Mouse (Mus musculus) MEL (cell line): ENCODE data around the gene Zc3h10. TPM values are rescaled to one million over a fixed set of nuclear protein-coding genes. Genes with fewer than 3 reads are reported as not detected.

Experiments
- DNase-seq: peaks from one replicate; pipeline ENCODE4 v3.0.0; 2011; ENCODE audit warnings: low read depth, low spot score
- H3K27ac ChIP-seq: 2 replicates; pipeline ENCODE4 v1.5.1; 2012; ENCODE audit warnings: low read depth, mild to moderate bottlenecking, control low read depth, low read length, moderate library complexity; ENCODE audit not compliant: control insufficient read depth
- H3K27me3 ChIP-seq, 2 experiments: fragments of 150-350 bp in 1 of 2; sonication (generic) in 1 of 2; 2 replicates each; pipeline ENCODE4 v1.6.1; 2012; ENCODE audit warnings: low read length in 2 of 2, mild to moderate bottlenecking in 2 of 2, improper control_type of control experiment in 1 of 2, moderate library complexity in 1 of 2; ENCODE audit not compliant: insufficient read depth in 2 of 2, control insufficient read depth in 1 of 2
- H3K36me3 ChIP-seq, 2 experiments: 2 replicates each; pipeline ENCODE4 v1.6.1; 2012 to 2014; ENCODE audit warnings: low read length in 2 of 2, improper control_type of control experiment in 1 of 2, inconsistent platforms in 1 of 2, mild to moderate bottlenecking in 1 of 2; ENCODE audit not compliant: insufficient read depth in 2 of 2, control insufficient read depth in 1 of 2
- H3K4me1 ChIP-seq, 2 experiments: fragments of 150-350 bp in 1 of 2; sonication (generic) in 1 of 2; 2 replicates each; pipeline ENCODE4 v1.6.1; 2012; ENCODE audit warnings: low read length in 2 of 2, improper control_type of control experiment in 1 of 2, mild to moderate bottlenecking in 1 of 2; ENCODE audit not compliant: insufficient read depth in 2 of 2, control insufficient read depth in 1 of 2
- H3K4me3 ChIP-seq, 2 experiments: fragments of 150-350 bp in 1 of 2; sonication (generic) in 1 of 2; 2 replicates each; pipeline ENCODE4 v1.5.1; 2012; ENCODE audit warnings: low read depth in 2 of 2, low read length in 2 of 2, mild to moderate bottlenecking in 2 of 2, moderate library complexity in 2 of 2, control low read depth in 1 of 2, improper control_type of control experiment in 1 of 2; ENCODE audit not compliant: control insufficient read depth in 1 of 2, insufficient read depth in 1 of 2
- H3K79me2 ChIP-seq: 2 replicates; pipeline ENCODE4 v1.6.1; 2012; ENCODE audit warnings: mild to moderate bottlenecking, low read length, moderate library complexity; ENCODE audit not compliant: control insufficient read depth, poor library complexity, insufficient read depth
- H3K9ac ChIP-seq: 2 replicates; pipeline ENCODE4 v1.6.1; 2012; ENCODE audit warnings: low read depth, mild to moderate bottlenecking, control low read depth, low read length, moderate library complexity; ENCODE audit not compliant: control insufficient read depth, poor library complexity, severe bottlenecking
- H3K9me3 ChIP-seq: fragments of 150-350 bp; sonication (generic); replicated peaks from 2 replicates; pipeline ENCODE4 v1.6.1; 2012; ENCODE audit warnings: mild to moderate bottlenecking, low read length, improper control_type of control experiment, moderate library complexity; ENCODE audit not compliant: insufficient read depth
- GATA1 ChIP-seq: IDR thresholded peaks from 2 replicates; pipeline ENCODE4 v1.6.1; 2011; ENCODE audit warnings: low read depth, low read length, improper control_type of control experiment
- MAFK ChIP-seq: IDR thresholded peaks from 2 replicates; pipeline ENCODE4 v1.6.1; 2011; ENCODE audit warnings: low read depth, mild to moderate bottlenecking, low read length, improper control_type of control experiment, borderline replicate concordance
- MXI1 ChIP-seq: IDR thresholded peaks from 2 replicates; pipeline ENCODE4 v1.6.1; 2011; ENCODE audit warnings: mild to moderate bottlenecking, low read depth, low read length, improper control_type of control experiment
- MYB ChIP-seq: IDR thresholded peaks from 2 replicates; pipeline ENCODE4 v1.6.1; 2011; ENCODE audit warnings: mild to moderate bottlenecking, low read depth, low read length, improper control_type of control experiment
- NRF1 ChIP-seq: IDR thresholded peaks from 2 replicates; pipeline ENCODE4 v1.6.1; 2014; ENCODE audit warnings: low read depth, mild to moderate bottlenecking, inconsistent platforms, low read length, improper control_type of control experiment, moderate library complexity; ENCODE audit not compliant: poor library complexity, insufficient read depth, severe bottlenecking
- POLR2A ChIP-seq, 2 experiments: IDR thresholded peaks; 2 replicates each; pipeline ENCODE4 v1.6.1; 2011 to 2012; ENCODE audit warnings: low read length in 2 of 2, mild to moderate bottlenecking in 2 of 2, control low read depth in 1 of 2, improper control_type of control experiment in 1 of 2, low read depth in 1 of 2, moderate library complexity in 1 of 2; ENCODE audit not compliant: control insufficient read depth in 1 of 2, insufficient read depth in 1 of 2, poor library complexity in 1 of 2
- RAD21 ChIP-seq: IDR thresholded peaks from 2 replicates; pipeline ENCODE4 v1.6.1; 2011; ENCODE audit warnings: mild to moderate bottlenecking, low read depth, low read length, improper control_type of control experiment
- RCOR1 ChIP-seq: IDR thresholded peaks from 2 replicates; pipeline ENCODE4 v1.6.1; 2012; ENCODE audit warnings: low read depth, mild to moderate bottlenecking, inconsistent platforms, low read length, improper control_type of control experiment
- SIN3A ChIP-seq: IDR thresholded peaks from 2 replicates; pipeline ENCODE4 v1.6.1; 2012; ENCODE audit warnings: low read length, improper control_type of control experiment, inconsistent platforms
- SMC3 ChIP-seq: IDR thresholded peaks from 2 replicates; pipeline ENCODE4 v1.6.1; 2011; ENCODE audit warnings: low read depth, low read length, improper control_type of control experiment
- TAL1 ChIP-seq: IDR thresholded peaks from 2 replicates; pipeline ENCODE4 v1.6.1; 2012; ENCODE audit warnings: mild to moderate bottlenecking, inconsistent platforms, low read length, moderate library complexity, mixed read lengths
- TBP ChIP-seq: IDR thresholded peaks from 2 replicates; pipeline ENCODE4 v1.8.0; 2011; ENCODE audit warnings: low read depth, low read length, improper control_type of control experiment
- UBTF ChIP-seq: IDR thresholded peaks from 2 replicates; pipeline ENCODE4 v1.6.1; 2012; ENCODE audit warnings: low read depth, mild to moderate bottlenecking, inconsistent platforms, low read length, improper control_type of control experiment, moderate library complexity, borderline replicate concordance; ENCODE audit not compliant: insufficient read depth
- ZKSCAN1 ChIP-seq: IDR thresholded peaks from 2 replicates; pipeline ENCODE4 v1.6.1; 2012; ENCODE audit warnings: low read depth, mild to moderate bottlenecking, inconsistent platforms, low read length, improper control_type of control experiment, moderate library complexity
- polyA plus RNA-seq, 2 experiments: library from polyadenylated mRNA; stranded (reverse) in 1 of 2; unstranded in 1 of 2; fragments of >175 nt in 1 of 2; fragments of >200 nt in 1 of 2; gene quantifications; 2 replicates each; pipeline versions ENCODE4 v1.2.1 to v1.2.4; 2012; ENCODE audit warnings: low replicate concordance in 2 of 2, low read depth in 1 of 2; ENCODE audit not compliant: insufficient read length in 2 of 2, insufficient read depth in 1 of 2, missing spikeins in 1 of 2
- total RNA-seq: library from RNA; depleted of rRNA; stranded (reverse); fragments of 300-350 nt; gene quantifications from 2 replicates; pipeline ENCODE4 v1.2.3, GENCODE M21; 2012

The Zc3h10 gene
- total and polyA plus RNA-seq, 3 experiments: 14.6 to 17.3 TPM; not detected in 1

GRCm38 (mm10) chr10:128515044-128515443, 32.5 kb downstream of the Zc3h10 start:
- no peak for TF ChIP-seq MXI1
- TF ChIP-seq TBP: no peak
- no peak for TF ChIP-seq SMC3
- TF ChIP-seq SIN3A: no peak
- TF ChIP-seq RCOR1: no peak
- no peak for TF ChIP-seq POLR2A (IDR thresholded peaks at IDR 0.05; ENCODE audit: control insufficient read depth in 1 of 2, insufficient read depth in 1 of 2, low read depth in 1 of 2, low read length in 2 of 2, poor library complexity in 1 of 2)
- no peak for TF ChIP-seq MYB
- no peak for TF ChIP-seq NRF1
- no peak for TF ChIP-seq RAD21
- no peak for TF ChIP-seq MAFK
- Histone ChIP-seq H3K27ac (no peak overlapping the region), H3K9ac (no peak overlapping the region), H3K4me1 (no peaks in the 10 kb centered on the region), H3K79me2 (no peaks in the 10 kb centered on the region), H3K36me3 (peaks cover 0 to 2% of the 10 kb centered on the region in 2 experiments; a peak in 3 of 4 replicates), H3K9me3 (no peaks in the 10 kb centered on the region), H3K4me3 (no peak overlapping the region), H3K27me3 (no peaks in the 10 kb centered on the region)
- DNase-seq: no peak

GRCm38 (mm10) chr10:128511761-128512160, 35.8 kb downstream of the Zc3h10 start:
- no peaks in the 10 kb centered on the region for H3K79me2 ChIP-seq
- no peaks in the 10 kb centered on the region; a peak in 1 of 4 replicates for H3K36me3 ChIP-seq
- H3K9me3 ChIP-seq: no peaks in the 10 kb centered on the region
- TF ChIP-seq GATA1: no peak
- TF ChIP-seq, all 39 proteins: peak for 0
- Histone ChIP-seq H3K4me3 (no peak overlapping the region), H3K4me1 (no peaks in the 10 kb centered on the region), H3K27me3 (no peaks in the 10 kb centered on the region), H3K27ac (no peak overlapping the region), H3K9ac (no peak overlapping the region)
- no peak for DNase-seq

- no peaks in the 10 kb centered on the region; a peak in 1 of 4 replicates for H3K36me3 ChIP-seq
- H3K79me2 ChIP-seq: no peaks in the 10 kb centered on the region
- no peak for TF ChIP-seq TAL1
- TF ChIP-seq ZKSCAN1: no peak
- no peak for TF ChIP-seq GATA1
- TF ChIP-seq UBTF: no peak
Measured at GRCm38 (mm10) chr10:128511189-128511588, 36.4 kb downstream of the Zc3h10 start.

More at GRCm38 (mm10) chr10:128511189-128511588, 36.4 kb downstream of the Zc3h10 start:
- Histone ChIP-seq H3K9me3 (no peaks in the 10 kb centered on the region), H3K9ac (no peak overlapping the region), H3K4me1 (no peaks in the 10 kb centered on the region), H3K27ac (no peak overlapping the region), H3K4me3 (no peak overlapping the region), H3K27me3 (no peaks in the 10 kb centered on the region)
- no peak for DNase-seq
